26 mouse cellular contexts compared by ENCODE assay signal in genomic region chr7:30409789-30410188, GRCm38 (mm10). TPM values are rescaled to one million over a fixed set of nuclear protein-coding genes. Genes with fewer than 3 reads are reported as not detected.
A peak's percentile ranks its signal among the peaks of the same experiment; 100 is the strongest.
DNase-seq lines count a peak whose midpoint lies in the region; ATAC-seq and TF ChIP-seq lines count a peak whose summit lies in the region.
"Had no signal": no experiment of that assay in that cellular context is flagged by ENCODE, and none has a peak within 500 bp of the region (broad histone marks: within the 10 kb centered on the region; RNA-seq: fewer than 3 reads in every experiment).

No protein-coding gene starts in this region.

- no peaks in the 10 kb centered on the region for H3K4me1 ChIP-seq in heart, embryonic 12.5 days (replicated peaks)
- H3K4me1 ChIP-seq in thymus, adult 2 months (replicated peaks; ENCODE audit: control insufficient read depth, insufficient read depth, low read length): peaks cover 35% of the 10 kb centered on the region
- H3K4me1 ChIP-seq: forebrain, embryonic 10.5 days; forebrain, embryonic 13.5 days; heart, embryonic 13.5 days had no signal

- no peaks in the 10 kb centered on the region for H3K36me3 ChIP-seq in heart, embryonic 12.5 days
- no peaks in the 10 kb centered on the region for H3K36me3 ChIP-seq in thymus, adult 2 months (ENCODE audit: control insufficient read depth, insufficient read depth, low read length)
- H3K36me3 ChIP-seq: forebrain, embryonic 10.5 days; heart, embryonic 13.5 days had no signal

- no peak overlapping the region for H3K4me3 ChIP-seq in heart, embryonic 12.5 days
- no peak overlapping the region for H3K4me3 ChIP-seq in thymus, adult 2 months (ENCODE audit: control insufficient read depth, insufficient read depth, low read length)
- H3K4me3 ChIP-seq: forebrain, embryonic 10.5 days; forebrain, embryonic 13.5 days; heart, embryonic 13.5 days had no signal

- no peak overlapping the region for H3K27ac ChIP-seq in heart, embryonic 12.5 days (ENCODE audit: poor library complexity, severe bottlenecking)
- H3K27ac ChIP-seq in thymus, adult 2 months (ENCODE audit: control insufficient read depth, insufficient read depth, low read length): 0 out of 2 replicates have a peak overlapping the region, but pooled peaks have one; percentile 37
- H3K27ac ChIP-seq: forebrain, embryonic 10.5 days; forebrain, embryonic 13.5 days; heart, embryonic 13.5 days; hindbrain, embryonic 14.5 days; hindbrain, postnatal 0 days had no signal

- DNase-seq in heart, adult 11 months: peak; percentile 52
- DNase-seq in thymus, adult 2 months: peak; percentile 37
- no peak for DNase-seq in thymus, adult 18-20 months
- DNase-seq in induced T-regulatory cell, adult 2 months (ENCODE audit: low read depth): peak; percentile 48
- DNase-seq in thymus, postnatal 4 days: peak; percentile 56
- no peak for DNase-seq in gastrocnemius, postnatal 36 days
- DNase-seq: adrenal gland, adult 8-10 months; adrenal gland, postnatal 36 days; B cell, adult 2 months; cerebellum, adult 18-20 months; cerebellum, adult 9-10 months; cerebellum, postnatal 14 days; gastrocnemius, postnatal 10 days; heart, adult 18-20 months; heart, postnatal 14 days; heart, postnatal 4 days had no signal

- no peak overlapping the region for H3K4me2 ChIP-seq in heart, embryonic 12.5 days
- H3K4me2 ChIP-seq: forebrain, embryonic 13.5 days; heart, embryonic 13.5 days; hindbrain, embryonic 14.5 days had no signal

- H3K27me3 ChIP-seq in heart, embryonic 12.5 days (replicated peaks): peaks cover 4% of the 10 kb centered on the region; the same call in 1 of the 2 replicates
- H3K27me3 ChIP-seq in thymus, adult 2 months (ENCODE audit: control insufficient read depth, insufficient read depth, low read length): no peaks in the 10 kb centered on the region

- no peak for TF ChIP-seq CTCF in thymus, adult 2 months (IDR thresholded peaks at IDR 0.05; ENCODE audit: borderline replicate concordance, control insufficient read depth, extremely low read depth, insufficient read depth, low read length, poor library complexity)

- no peaks in the 10 kb centered on the region for H3K9me3 ChIP-seq in heart, embryonic 12.5 days (replicated peaks)
- H3K9me3 ChIP-seq: forebrain, embryonic 10.5 days; forebrain, embryonic 13.5 days; heart, embryonic 13.5 days had no signal

- no peak for TF ChIP-seq POLR2A in thymus, adult 2 months (IDR thresholded peaks at IDR 0.05; ENCODE audit: control insufficient read depth, extremely low read depth, insufficient read depth, low read length, poor library complexity)

- 58% methylated on average over 2 of the region's 2 CpGs for WGBS in heart, embryonic 12.5 days
- 29% methylated on average over 2 of the region's 2 CpGs for WGBS in thymus, adult 2 months

- intact Hi-C loops in gastrocnemius, postnatal 36 days (cut with DNase I): no loop called here

- no peak for ATAC-seq in heart, embryonic 12.5 days (ENCODE audit: insufficient number of reproducible peaks, low FRiP score)
- ATAC-seq: activated CD4-positive, CD25-positive, alpha-beta regulatory T cell, adult 4 months; forebrain, embryonic 13.5 days; forebrain, embryonic 16.5 days; hindbrain, postnatal 0 days had no signal

- no peak overlapping the region for H3K9ac ChIP-seq in heart, embryonic 12.5 days
- H3K9ac ChIP-seq: forebrain, embryonic 13.5 days; heart, embryonic 13.5 days; hindbrain, embryonic 14.5 days had no signal

RNA-seq across cellular contexts. Expression of gene Tyrobp, which starts 3.8 kb away (rescaled TPM):
- polyA plus RNA-seq in heart, embryonic 12.5 days (2016; fragmentation: Nextera tagmentation; extraction: Ambion mirVana): 9.5 and 9.8 TPM in 2 replicates
- 273 and 417 TPM in 2 replicates for polyA plus RNA-seq in thymus, adult 2 months (2012; rRNA removed)
- total RNA-seq in gastrocnemius, postnatal 36 days (2021): 1 to 10 TPM; 2.9 to 5.7 TPM
- total RNA-seq: ES-E14 had no signal

RNA-seq across cellular contexts. Expression of gene Hcst, which starts 9.9 kb away (rescaled TPM):
- 1.1 TPM in 1 of 2 replicates, not detected in the other for polyA plus RNA-seq in heart, embryonic 12.5 days (2016; fragmentation: Nextera tagmentation; extraction: Ambion mirVana)
- polyA plus RNA-seq in thymus, adult 2 months (2012; rRNA removed): 212 and 279 TPM in 2 replicates
- total RNA-seq in gastrocnemius, postnatal 36 days (2021): under 1 TPM in 1 of 2 experiments, not detected in 1; 0.86 TPM
- total RNA-seq: ES-E14; gastrocnemius, adult 18-20 months; hindbrain, postnatal 0 days had no signal
- polyA plus RNA-seq: forebrain, embryonic 16.5 days had no signal

RNA-seq across cellular contexts. Expression of gene Nfkbid, which starts 11.7 kb away (rescaled TPM):
- 0.95 and 1.3 TPM in 2 replicates for polyA plus RNA-seq in heart, embryonic 12.5 days (2016; fragmentation: Nextera tagmentation; extraction: Ambion mirVana)
- polyA plus RNA-seq in thymus, adult 2 months (2012; rRNA removed): 72.8 and 77.4 TPM in 2 replicates
- under 1 TPM; 0.12 to 0.20 TPM for total RNA-seq in gastrocnemius, postnatal 36 days (2021)

RNA-seq across cellular contexts. Expression of gene Aplp1, which starts 35.5 kb away (rescaled TPM):
- polyA plus RNA-seq in heart, embryonic 12.5 days (2016; fragmentation: Nextera tagmentation; extraction: Ambion mirVana): 41.6 and 43.4 TPM in 2 replicates
- 5.9 and 6.0 TPM in 2 replicates for polyA plus RNA-seq in thymus, adult 2 months (2012; rRNA removed)
- 1 to 10 TPM in 1 of 2 experiments, under 1 TPM in 1; 0.62 to 1.0 TPM for total RNA-seq in gastrocnemius, postnatal 36 days (2021)

RNA-seq across cellular contexts. Expression of gene Lrfn3, which starts 47.2 kb away (rescaled TPM):
- polyA plus RNA-seq in heart, embryonic 12.5 days (2016; fragmentation: Nextera tagmentation; extraction: Ambion mirVana): 2.3 and 2.8 TPM in 2 replicates
- 0.78 and 1.1 TPM in 2 replicates for polyA plus RNA-seq in thymus, adult 2 months (2012; rRNA removed)
- 1 to 10 TPM; 2.9 to 3.2 TPM for total RNA-seq in gastrocnemius, postnatal 36 days (2021)
- polyA plus RNA-seq: activated CD4-positive, CD25-positive, alpha-beta regulatory T cell, adult 4 months had no signal

Comparison
In these comparisons a context has a peak if more than half of its experiments do, and no peak if none do; other contexts are left out.
1. DNase-seq: peak in heart, adult 11 months (single experiment), thymus, adult 2 months (single experiment), induced T-regulatory cell, adult 2 months (single experiment) and thymus, postnatal 4 days (single experiment); none in thymus, adult 18-20 months (0 of 2) and gastrocnemius, postnatal 36 days (0 of 2).
2. RNA of gene Tyrobp, which starts 3.8 kb away (polyA plus RNA-seq): 273 to 417 TPM in thymus, adult 2 months; 9.5 to 9.8 TPM in heart, embryonic 12.5 days; every median in the first group is over 10 times any median in the second.
3. RNA of gene Hcst, which starts 9.9 kb away (polyA plus RNA-seq): 212 to 279 TPM in thymus, adult 2 months; 1.1 TPM in heart, embryonic 12.5 days; every median in the first group is over 100 times any median in the second.
4. RNA of gene Nfkbid, which starts 11.7 kb away (polyA plus RNA-seq): 72.8 to 77.4 TPM in thymus, adult 2 months; 0.95 to 1.3 TPM in heart, embryonic 12.5 days; every median in the first group is over 10 times any median in the second.